Mouse (Mus musculus) kidney, postnatal 14 days (tissue): ENCODE data around the gene Cachd1.

ENCODE experiments used
- DNase-seq: peaks from one replicate; pipeline ENCODE4 v3.0.0; 2022; ENCODE audit warnings: mixed read lengths

The Cachd1 gene

GRCm38 (mm10) chr4:100793147-100793546 is 16.7 kb downstream of the Cachd1 start:
- DNase-seq, result peak; percentile 81

DNA sequence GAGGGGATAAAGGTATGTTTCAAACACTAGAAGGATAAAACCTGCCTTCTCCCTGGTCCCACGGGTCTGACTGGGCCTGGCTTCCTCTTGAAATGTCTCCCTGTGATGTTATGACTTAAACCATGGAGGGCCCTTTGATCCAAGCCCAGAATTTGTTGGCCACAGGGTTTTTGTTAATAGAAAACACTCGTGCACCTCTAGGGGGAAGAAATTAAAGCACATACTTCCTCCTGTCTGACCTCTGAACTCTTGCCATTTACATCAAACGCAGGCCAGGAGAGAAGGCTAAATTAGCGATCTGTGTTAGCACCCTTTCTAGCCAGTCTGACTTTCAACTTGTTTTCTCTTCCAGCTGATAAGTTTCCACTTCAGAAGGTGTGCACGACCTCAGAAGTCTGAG is 19.0 kb downstream of the Cachd1 start:
- no peak for DNase-seq

- peak; percentile 63 for DNase-seq
These were observed 24.4 kb downstream of the Cachd1 start for GRCm38 (mm10) chr4:100800730-100801442.

DNA sequence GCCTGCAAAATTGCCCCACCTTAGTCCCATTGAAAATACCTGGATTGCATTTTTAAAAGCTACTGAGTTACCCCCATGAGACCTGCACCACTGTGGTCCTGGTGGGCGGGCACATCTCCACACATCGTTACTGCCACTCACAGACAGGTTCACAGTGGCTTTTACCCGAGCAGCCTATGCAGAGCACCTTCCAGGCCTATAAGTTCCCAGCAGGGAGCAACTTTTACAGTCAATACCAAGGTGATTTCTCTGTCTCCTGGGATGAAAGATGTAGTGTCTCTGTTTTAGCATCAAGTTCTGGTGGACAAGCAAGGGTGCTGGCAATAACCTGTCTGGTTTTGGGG is 24.9 kb downstream of the Cachd1 start:
- DNase-seq, result no peak

DNA sequence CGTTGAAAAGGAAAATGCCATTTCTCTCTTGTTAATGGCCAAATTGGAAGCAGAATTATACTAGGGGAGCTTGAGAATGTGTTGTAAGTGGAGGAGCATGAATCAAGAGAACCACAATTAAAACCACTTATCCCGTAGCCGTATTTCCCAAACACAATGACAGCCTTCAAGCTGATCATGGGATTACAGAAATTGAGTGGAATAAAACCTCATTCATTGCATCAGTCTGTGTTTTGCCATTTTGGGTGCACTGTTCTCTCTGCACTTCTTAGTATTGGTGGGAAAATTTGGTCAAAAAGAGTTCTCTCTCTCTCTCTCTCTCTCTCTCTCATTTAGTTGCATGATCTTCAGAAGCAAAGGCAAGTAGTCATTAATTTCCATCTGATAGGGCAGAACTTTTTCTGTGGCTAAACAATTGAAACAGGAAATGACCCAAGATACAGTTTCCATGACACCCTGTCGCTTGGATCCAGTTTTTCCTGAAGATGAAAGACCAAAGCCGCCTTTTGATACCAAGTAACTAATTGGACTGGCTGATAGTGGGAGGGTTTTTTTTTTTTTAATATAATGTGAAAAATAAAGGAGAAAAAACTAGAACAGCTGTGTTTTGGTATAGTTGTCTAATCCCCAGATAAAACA is 34.7 kb downstream of the Cachd1 start:
- DNase-seq, result peak; percentile 43

DNA sequence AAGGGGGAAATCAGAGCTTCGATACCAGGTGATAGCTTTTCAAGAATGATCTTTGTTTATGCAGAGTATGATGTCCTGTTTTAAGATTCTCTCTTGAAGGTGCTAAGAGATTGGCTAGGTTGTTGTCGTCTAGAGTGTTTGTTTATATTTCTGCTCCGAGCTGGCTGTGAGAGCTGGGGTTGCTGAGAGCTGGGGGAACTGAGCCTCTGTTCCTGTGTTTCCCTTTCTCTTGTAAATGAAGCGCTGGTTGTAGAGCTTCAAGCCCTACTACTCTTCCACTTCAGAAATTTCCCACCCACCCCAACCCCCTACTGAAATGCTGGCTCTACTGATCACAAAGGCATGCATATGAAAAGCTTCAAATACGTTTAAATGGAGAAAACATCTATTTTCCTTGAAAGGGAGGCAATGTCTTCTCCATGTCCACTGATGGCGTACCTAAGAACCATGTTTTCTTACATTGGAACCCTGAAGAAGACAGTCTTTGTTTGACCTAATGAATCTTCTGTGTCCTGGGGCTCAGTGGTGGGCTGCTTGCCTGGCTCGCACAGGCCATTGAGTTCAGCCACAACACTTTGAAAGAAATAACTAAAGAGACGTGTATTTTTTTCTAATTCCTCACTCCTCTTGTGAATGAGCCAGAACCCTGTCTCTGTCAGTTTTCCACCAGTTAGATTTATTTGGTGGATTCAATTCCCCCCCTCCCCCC is 35.5 kb downstream of the Cachd1 start:
- no peak for DNase-seq

DNA sequence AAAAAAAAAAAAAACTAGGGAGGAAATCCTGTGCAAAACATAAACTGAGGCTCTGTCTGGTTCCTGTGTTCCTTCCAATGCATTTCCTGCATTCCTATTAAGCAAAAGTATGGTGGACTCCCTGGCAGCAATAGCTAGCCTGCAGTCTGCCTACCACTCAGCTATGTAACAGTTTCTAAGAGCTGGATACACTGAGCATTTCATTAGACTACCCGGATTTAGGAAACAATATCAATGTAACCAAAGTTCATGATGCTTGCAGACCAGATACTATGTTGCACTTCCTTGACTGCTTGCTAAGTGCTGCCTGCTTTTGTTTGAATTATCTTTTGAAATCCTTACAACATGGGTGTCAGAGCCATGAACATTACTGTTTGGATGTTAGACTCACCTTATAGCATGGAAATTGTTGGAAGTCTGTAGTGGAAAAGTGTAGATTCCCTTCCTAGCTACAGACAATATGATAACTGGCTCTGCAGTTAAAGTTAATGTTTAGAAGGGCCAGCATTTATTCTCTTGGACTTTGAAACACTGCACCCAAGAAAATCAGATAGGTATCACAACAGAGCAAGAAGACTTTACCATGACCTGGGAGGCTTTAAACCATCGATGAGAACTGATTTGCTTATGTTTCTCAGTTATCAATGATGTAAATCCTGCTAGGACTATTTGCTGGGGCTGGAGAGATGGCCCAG is 37.4 kb downstream of the Cachd1 start:
- no peak for DNase-seq

- no peak for DNase-seq
These were observed 42.8 kb downstream of the Cachd1 start for GRCm38 (mm10) chr4:100819238-100819637.

DNA sequence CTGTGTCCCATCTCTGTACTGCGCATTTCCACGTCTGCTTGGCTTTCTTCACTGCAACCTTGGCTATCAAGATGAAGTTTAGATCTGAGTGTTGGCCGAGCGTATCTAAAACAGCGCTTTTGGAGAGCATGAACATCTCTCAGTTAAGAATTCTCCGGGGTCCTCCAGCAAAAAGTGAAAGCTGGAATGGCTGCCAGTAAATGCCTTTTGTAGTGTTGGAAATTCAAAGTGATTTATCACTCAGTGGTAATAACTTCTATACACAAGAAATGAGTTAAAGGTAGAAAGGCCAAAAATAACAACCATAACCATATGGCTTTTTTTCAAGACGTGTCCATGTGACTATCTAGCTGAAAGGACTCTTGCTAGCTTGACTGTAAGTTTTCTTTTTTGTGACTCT is 46.1 kb downstream of the Cachd1 start:
- no peak for DNase-seq

GRCm38 (mm10) chr4:100827374-100827773 is 50.9 kb downstream of the Cachd1 start:
- DNase-seq, result no peak

DNA sequence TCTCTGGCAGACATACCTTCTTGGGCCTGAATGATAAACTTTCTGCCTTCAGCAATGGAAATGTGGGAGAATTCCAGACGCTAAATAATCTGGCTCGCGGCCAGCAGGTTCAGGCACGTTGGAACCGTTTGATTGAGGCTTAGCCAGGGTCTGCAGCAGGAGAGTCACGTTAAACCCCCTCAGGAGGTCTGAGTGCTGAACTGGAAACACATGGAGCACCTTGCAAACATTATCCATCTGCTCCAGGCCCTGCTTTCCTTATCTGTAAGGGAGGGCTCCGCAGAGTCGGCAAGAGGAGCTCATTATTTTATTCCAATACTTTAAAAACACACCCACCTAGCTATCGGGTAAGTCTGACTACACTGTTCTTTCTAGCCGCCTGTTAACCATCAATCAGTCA is 52.3 kb downstream of the Cachd1 start:
- peak; percentile 20 for DNase-seq

GRCm38 (mm10) chr4:100837205-100837604 is 60.7 kb downstream of the Cachd1 start:
- no peak for DNase-seq

GRCm38 (mm10) chr4:100842629-100843028 is 66.2 kb downstream of the Cachd1 start:
- no peak for DNase-seq

DNA sequence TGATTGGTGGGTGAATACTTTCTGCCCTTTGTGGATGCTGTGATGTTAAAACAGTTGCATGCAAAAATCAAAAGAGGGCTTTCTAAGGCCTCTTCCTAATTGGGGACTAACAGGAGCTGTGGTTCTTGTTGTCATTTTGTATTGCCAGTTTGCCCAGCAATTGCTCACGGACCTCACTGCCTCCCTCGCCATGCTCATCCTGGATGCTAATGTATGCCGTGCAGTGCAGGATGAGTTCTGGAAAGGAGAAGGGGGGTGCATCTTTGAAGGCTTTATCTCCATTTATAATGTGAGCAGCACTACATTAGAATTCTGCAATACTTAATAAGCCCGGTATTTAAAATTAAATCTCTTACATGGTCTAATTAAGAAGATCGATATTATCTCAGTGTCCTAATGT is 66.6 kb downstream of the Cachd1 start:
- DNase-seq, result no peak

GRCm38 (mm10) chr4:100850846-100851495 is 74.5 kb downstream of the Cachd1 start:
- DNase-seq, result no peak

- no peak for DNase-seq
These were observed 76.0 kb downstream of the Cachd1 start for GRCm38 (mm10) chr4:100852448-100852847.

DNA sequence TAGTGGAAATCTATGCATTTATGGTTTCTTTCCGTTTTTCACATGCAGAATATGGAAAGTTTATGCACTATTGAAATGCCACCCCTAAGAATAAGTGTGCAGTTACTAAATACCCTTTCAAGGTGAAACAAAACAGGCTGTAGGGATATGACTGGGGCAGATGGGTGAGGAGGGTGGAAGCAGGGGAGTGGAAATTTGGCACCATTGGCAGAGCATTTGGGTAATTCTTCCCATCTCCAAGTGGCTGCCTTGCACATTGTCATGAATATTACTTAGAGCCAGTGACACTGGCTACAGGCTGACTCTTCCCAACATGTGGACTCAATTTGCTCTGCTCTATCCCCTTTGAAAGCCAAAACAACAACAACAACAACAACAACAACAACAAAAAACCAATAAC is 77.0 kb downstream of the Cachd1 start:
- DNase-seq, result no peak

- DNase-seq, result no peak
These were observed 78.9 kb downstream of the Cachd1 start for GRCm38 (mm10) chr4:100855373-100855772.

- DNase-seq, result no peak
These were observed 81.0 kb downstream of the Cachd1 start for GRCm38 (mm10) chr4:100857411-100857869.

GRCm38 (mm10) chr4:100863861-100864428 is 87.5 kb downstream of the Cachd1 start:
- DNase-seq, result no peak

DNA sequence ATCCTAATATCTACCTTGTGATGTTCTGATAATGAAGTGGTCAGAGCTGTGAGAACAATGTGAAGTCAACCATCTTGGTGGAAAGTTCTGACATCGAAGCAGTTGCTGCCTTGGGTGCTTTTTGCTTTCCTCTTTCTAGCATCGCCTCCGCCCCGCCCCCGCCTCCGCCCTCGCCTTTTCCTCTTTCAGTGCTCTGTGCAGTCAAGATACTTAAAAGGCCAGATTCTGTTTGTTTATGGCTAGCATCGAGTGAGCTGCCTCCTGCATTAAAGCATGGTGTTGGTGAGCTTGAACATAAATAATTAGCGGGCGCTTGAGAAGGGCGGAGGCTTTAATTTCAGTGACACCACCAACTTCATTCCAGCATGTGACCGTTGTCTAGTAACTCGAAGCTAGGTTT is 88.9 kb downstream of the Cachd1 start:
- peak; percentile 27 for DNase-seq

DNA sequence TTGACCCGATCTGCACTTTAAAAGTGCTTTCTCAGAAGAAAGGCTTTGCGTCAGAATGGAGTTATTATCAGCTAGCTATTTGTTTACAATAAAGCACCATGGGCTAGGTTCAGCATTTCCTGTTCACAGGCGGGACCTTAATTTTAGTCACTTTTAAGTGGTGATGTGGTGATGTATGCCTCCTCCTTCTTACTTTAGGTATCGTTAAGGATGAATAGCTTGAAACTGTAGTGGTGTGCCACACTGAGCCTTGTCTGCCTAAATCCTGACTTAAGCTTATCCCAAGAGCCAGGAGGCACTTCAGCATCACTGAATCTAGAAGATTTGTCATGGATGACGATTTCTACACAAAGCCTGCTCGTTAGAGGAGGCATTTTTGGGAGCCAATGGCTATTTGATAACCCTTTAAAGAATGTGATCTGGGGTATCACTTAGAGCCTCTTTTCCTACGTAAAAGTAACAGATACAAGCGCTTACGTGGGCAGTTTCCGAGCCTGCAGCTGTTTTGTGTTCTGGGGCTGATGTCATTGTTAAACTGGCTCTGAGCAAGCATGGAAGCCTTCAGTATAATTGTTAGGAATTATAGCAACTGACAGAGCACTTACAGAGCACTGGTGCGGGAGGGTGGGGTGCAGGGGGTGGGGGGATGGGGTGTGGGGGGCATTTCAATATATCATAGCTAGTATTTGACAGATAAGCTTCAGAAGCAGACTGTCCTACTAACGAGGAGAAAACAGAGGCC is 89.7 kb downstream of the Cachd1 start:
- no peak for DNase-seq
